Mouse (Mus musculus): ENCODE measurements around the gene Naa38. TPM values are rescaled to one million over a fixed set of nuclear protein-coding genes. Genes with fewer than 3 reads are reported as not detected.

Gene Naa38
- polyA plus RNA-seq, 1 experiment = 193 TPM

- Histone ChIP-seq H3K27ac (ENCODE audit: insufficient read depth, low read length) (peak overlapping the region; percentile 2; the same call in 1 of the 2 replicates), H3K4me1 (ENCODE audit: control insufficient read depth, insufficient read depth, low read length) (no peaks in the 10 kb centered on the region; the same call in 1 of the 2 replicates), H3K27me3 (ENCODE audit: control insufficient read depth, insufficient read depth, low read length) (no peaks in the 10 kb centered on the region), H3K4me3 (replicated peaks; ENCODE audit: insufficient read depth, low read depth, low read length) (peak overlapping the region; percentile 49)
- under 1% methylated on average over 19 of the region's 19 CpGs for WGBS
- TF ChIP-seq POLR2A (IDR thresholded peaks at IDR 0.05; ENCODE audit: borderline replicate concordance, insufficient read depth, low read length) (no peak), CTCF (IDR thresholded peaks at IDR 0.05; ENCODE audit: borderline replicate concordance, insufficient read depth, low read depth, low read length) (peak; percentile 46; the same call in 1 of the 2 replicates)
- peak in 1 of 2 experiments; percentile 47 for DNase-seq
Measured at GRCm38 (mm10) chr11:69419443-69419812, 24.1 kb downstream of the Naa38 start.

GRCm38 (mm10) chr11:69419813-69420553 is 24.7 kb downstream of the Naa38 start:
- TF ChIP-seq CTCF (IDR thresholded peaks at IDR 0.05; ENCODE audit: borderline replicate concordance, insufficient read depth, low read depth, low read length) (no peak), POLR2A (IDR thresholded peaks at IDR 0.05; ENCODE audit: borderline replicate concordance, insufficient read depth, low read length) (no peak)
- 3% methylated on average over 31 of the region's 31 CpGs for WGBS
- no peak overlapping the region for H3K27ac ChIP-seq (ENCODE audit: insufficient read depth, low read length)
- peak overlapping the region; percentile 20 for H3K4me3 ChIP-seq (replicated peaks; ENCODE audit: insufficient read depth, low read depth, low read length)
- H3K27me3 ChIP-seq (ENCODE audit: control insufficient read depth, insufficient read depth, low read length) = no peaks in the 10 kb centered on the region
- no peaks in the 10 kb centered on the region for H3K4me1 ChIP-seq (ENCODE audit: control insufficient read depth, insufficient read depth, low read length)
- DNase-seq = peak; percentile 48 to 55

DNA sequence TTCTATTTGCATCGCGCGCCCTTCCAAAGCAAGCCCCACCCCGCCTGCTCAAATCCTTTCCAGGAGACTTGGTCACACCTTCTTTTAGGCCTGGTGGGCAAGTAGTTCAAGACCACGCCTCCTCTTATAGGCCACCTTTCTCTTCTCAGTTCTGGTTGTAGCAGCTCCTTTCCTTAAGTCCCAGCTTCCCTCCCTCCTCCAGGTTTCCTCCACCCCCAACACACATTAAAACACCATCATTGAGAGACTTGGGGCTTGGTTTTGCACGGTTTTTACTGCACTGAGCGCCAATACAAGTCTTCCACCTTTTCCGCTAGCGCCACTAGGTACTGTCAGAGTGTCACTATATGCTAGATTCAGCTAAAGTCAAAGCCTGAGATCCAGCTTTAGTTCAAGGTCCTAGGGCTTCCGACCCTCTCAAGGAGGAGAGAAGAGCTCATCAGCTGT is 25.3 kb downstream of the Naa38 start:
- Histone ChIP-seq H3K27ac (ENCODE audit: insufficient read depth, low read length) (no peak overlapping the region), H3K4me3 (replicated peaks; ENCODE audit: insufficient read depth, low read depth, low read length) (peak overlapping the region; percentile 2), H3K27me3 (ENCODE audit: control insufficient read depth, insufficient read depth, low read length) (no peaks in the 10 kb centered on the region), H3K4me1 (ENCODE audit: control insufficient read depth, insufficient read depth, low read length) (no peaks in the 10 kb centered on the region)
- 29% methylated on average over 10 of the region's 10 CpGs for WGBS
- TF ChIP-seq CTCF (IDR thresholded peaks at IDR 0.05; ENCODE audit: borderline replicate concordance, insufficient read depth, low read depth, low read length) = no peak
- TF ChIP-seq POLR2A (IDR thresholded peaks at IDR 0.05; ENCODE audit: borderline replicate concordance, insufficient read depth, low read length) = no peak
- DNase-seq = no peak

GRCm38 (mm10) chr11:69421131-69421977 is 26.1 kb downstream of the Naa38 start:
- Histone ChIP-seq H3K4me3 (replicated peaks; ENCODE audit: insufficient read depth, low read depth, low read length) (no peak overlapping the region), H3K27me3 (ENCODE audit: control insufficient read depth, insufficient read depth, low read length) (no peaks in the 10 kb centered on the region), H3K4me1 (ENCODE audit: control insufficient read depth, insufficient read depth, low read length) (no peaks in the 10 kb centered on the region), H3K27ac (ENCODE audit: insufficient read depth, low read length) (no peak overlapping the region)
- DNase-seq = no peak
- TF ChIP-seq CTCF (IDR thresholded peaks at IDR 0.05; ENCODE audit: borderline replicate concordance, insufficient read depth, low read depth, low read length) (no peak), POLR2A (IDR thresholded peaks at IDR 0.05; ENCODE audit: borderline replicate concordance, insufficient read depth, low read length) (no peak)
- 29% methylated on average over 25 of the region's 25 CpGs for WGBS

DNA sequence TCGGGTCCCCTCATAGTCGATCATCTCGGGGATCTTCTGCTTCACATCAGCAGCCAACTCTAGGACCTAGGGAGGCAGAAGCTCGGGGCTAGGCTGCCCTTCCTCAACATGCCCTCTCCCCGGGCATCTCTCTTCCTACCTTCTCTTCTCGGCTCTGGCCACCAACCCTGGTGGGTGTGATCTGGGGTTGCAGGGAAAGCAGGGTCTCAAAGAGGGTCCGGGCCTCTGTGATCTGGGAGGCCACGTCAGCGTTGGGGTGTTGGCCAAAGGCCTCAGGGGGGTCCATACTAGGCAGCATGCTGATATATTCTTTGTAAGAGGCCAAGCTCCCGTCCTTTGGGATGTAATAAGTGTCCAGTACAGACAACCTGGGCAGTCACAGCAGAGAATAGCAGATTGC is 27.6 kb downstream of the Naa38 start:
- H3K27me3 ChIP-seq (ENCODE audit: control insufficient read depth, insufficient read depth, low read length) = no peaks in the 10 kb centered on the region
- no peak overlapping the region for H3K27ac ChIP-seq (ENCODE audit: insufficient read depth, low read length)
- 88% methylated on average over 10 of the region's 10 CpGs for WGBS
- no peak for DNase-seq
- H3K4me1 ChIP-seq (ENCODE audit: control insufficient read depth, insufficient read depth, low read length) = no peaks in the 10 kb centered on the region
- H3K4me3 ChIP-seq (replicated peaks; ENCODE audit: insufficient read depth, low read depth, low read length) = no peak overlapping the region
- no peak for TF ChIP-seq POLR2A (IDR thresholded peaks at IDR 0.05; ENCODE audit: borderline replicate concordance, insufficient read depth, low read length)
- TF ChIP-seq CTCF (IDR thresholded peaks at IDR 0.05; ENCODE audit: borderline replicate concordance, insufficient read depth, low read depth, low read length) = no peak

GRCm38 (mm10) chr11:69423885-69424284 is 28.6 kb downstream of the Naa38 start:
- Histone ChIP-seq H3K4me1 (ENCODE audit: control insufficient read depth, insufficient read depth, low read length) (no peaks in the 10 kb centered on the region), H3K27me3 (ENCODE audit: control insufficient read depth, insufficient read depth, low read length) (no peaks in the 10 kb centered on the region), H3K27ac (ENCODE audit: insufficient read depth, low read length) (no peak overlapping the region), H3K4me3 (replicated peaks; ENCODE audit: insufficient read depth, low read depth, low read length) (no peak overlapping the region)
- 61% methylated on average over 6 of the region's 6 CpGs for WGBS
- no peak for DNase-seq
- TF ChIP-seq POLR2A (IDR thresholded peaks at IDR 0.05; ENCODE audit: borderline replicate concordance, insufficient read depth, low read length) (no peak), CTCF (IDR thresholded peaks at IDR 0.05; ENCODE audit: borderline replicate concordance, insufficient read depth, low read depth, low read length) (no peak)

DNA sequence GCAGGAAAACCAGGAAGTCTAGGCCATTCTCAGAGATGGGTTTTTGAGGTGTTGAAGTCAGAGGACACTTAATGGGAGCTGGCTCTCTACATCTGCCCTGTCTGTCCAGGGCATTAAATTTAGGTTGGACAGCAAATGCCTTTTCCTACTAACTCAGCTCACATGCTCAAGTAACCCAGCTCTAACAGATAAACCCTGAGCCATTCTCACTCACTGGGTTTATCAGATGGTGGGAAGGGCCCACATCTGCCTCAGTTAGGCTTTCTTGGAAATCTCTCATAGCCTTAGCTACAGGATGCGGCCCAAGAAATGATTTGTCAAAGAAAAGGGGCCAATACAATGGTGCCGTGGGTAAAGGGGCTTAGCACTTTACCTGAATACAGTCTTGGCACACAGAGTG is 31.0 kb downstream of the Naa38 start:
- DNase-seq = no peak
- TF ChIP-seq CTCF (IDR thresholded peaks at IDR 0.05; ENCODE audit: borderline replicate concordance, insufficient read depth, low read depth, low read length) (no peak), POLR2A (IDR thresholded peaks at IDR 0.05; ENCODE audit: borderline replicate concordance, insufficient read depth, low read length) (no peak)

More for the DNA sequence above, 31.0 kb downstream of the Naa38 start:
- H3K4me3 ChIP-seq (replicated peaks; ENCODE audit: insufficient read depth, low read depth, low read length) = no peak overlapping the region
- no peaks in the 10 kb centered on the region for H3K27me3 ChIP-seq (ENCODE audit: control insufficient read depth, insufficient read depth, low read length)
- H3K27ac ChIP-seq (ENCODE audit: insufficient read depth, low read length) = no peak overlapping the region
- 78% methylated on average over 2 of the region's 2 CpGs for WGBS
- no peaks in the 10 kb centered on the region for H3K4me1 ChIP-seq (ENCODE audit: control insufficient read depth, insufficient read depth, low read length)

All from cerebellum, adult 2 months (tissue).